Mouse (Mus musculus): ENCODE data around the gene Eif2ak4.

Gene Eif2ak4

GRCm38 (mm10) chr2:118388341-118389335 is at the start of gene Eif2ak4:
Gene Eif2ak4 (plus strand): TSS chr2:118388618.
- DNase-seq (ENCODE audit: inconsistent age in 2 of 2, low spot score in 1 of 2): peak; percentile 100

- no peak for DNase-seq (ENCODE audit: inconsistent age in 2 of 2, low spot score in 1 of 2)
Observed at GRCm38 (mm10) chr2:118341295-118341694, 47.1 kb upstream of the Eif2ak4 start.

GRCm38 (mm10) chr2:118343897-118344296 is 44.5 kb upstream of the Eif2ak4 start:
- DNase-seq (ENCODE audit: inconsistent age in 2 of 2, low spot score in 1 of 2): no peak

GRCm38 (mm10) chr2:118345535-118345934 is 42.9 kb upstream of the Eif2ak4 start:
- no peak for DNase-seq (ENCODE audit: inconsistent age in 2 of 2, low spot score in 1 of 2)

GRCm38 (mm10) chr2:118353498-118353897 is 34.9 kb upstream of the Eif2ak4 start:
- peak in 1 of 2 experiments; percentile 35 for DNase-seq (ENCODE audit: inconsistent age in 2 of 2, low spot score in 1 of 2)

- no peak for DNase-seq (ENCODE audit: inconsistent age in 2 of 2, low spot score in 1 of 2)
Observed at GRCm38 (mm10) chr2:118353916-118354403, 34.5 kb upstream of the Eif2ak4 start.

- DNase-seq (ENCODE audit: inconsistent age in 2 of 2, low spot score in 1 of 2): no peak
Observed at GRCm38 (mm10) chr2:118355138-118355719, 33.2 kb upstream of the Eif2ak4 start.

GRCm38 (mm10) chr2:118371841-118372240 is 16.6 kb upstream of the Eif2ak4 start:
- no peak for DNase-seq (ENCODE audit: inconsistent age in 2 of 2, low spot score in 1 of 2)

GRCm38 (mm10) chr2:118372561-118372900 is 15.9 kb upstream of the Eif2ak4 start:
- DNase-seq (ENCODE audit: inconsistent age in 2 of 2, low spot score in 1 of 2): no peak

- peak; percentile 41 to 78 for DNase-seq (ENCODE audit: inconsistent age in 2 of 2, low spot score in 1 of 2)
Observed at GRCm38 (mm10) chr2:118372901-118373571, 15.4 kb upstream of the Eif2ak4 start, which contains the start of gene Gpr176. Gene Gpr176 (minus strand): TSS chr2:118373419.

GRCm38 (mm10) chr2:118373572-118374279 is 14.7 kb upstream of the Eif2ak4 start:
- peak; percentile 79 to 85 for DNase-seq (ENCODE audit: inconsistent age in 2 of 2, low spot score in 1 of 2)

- no peak for DNase-seq (ENCODE audit: inconsistent age in 2 of 2, low spot score in 1 of 2)
Observed at GRCm38 (mm10) chr2:118375522-118375921, 12.9 kb upstream of the Eif2ak4 start.

- peak in 1 of 2 experiments; percentile 50 for DNase-seq (ENCODE audit: inconsistent age in 2 of 2, low spot score in 1 of 2)
Observed at GRCm38 (mm10) chr2:118375931-118376330, 12.5 kb upstream of the Eif2ak4 start.

- DNase-seq (ENCODE audit: inconsistent age in 2 of 2, low spot score in 1 of 2): no peak
Observed at GRCm38 (mm10) chr2:118379756-118380155, 8.7 kb upstream of the Eif2ak4 start.

GRCm38 (mm10) chr2:118383387-118383786 is 5.0 kb upstream of the Eif2ak4 start:
- no peak for DNase-seq (ENCODE audit: inconsistent age in 2 of 2, low spot score in 1 of 2)

GRCm38 (mm10) chr2:118389569-118389968 is 1.2 kb downstream of the Eif2ak4 start:
- no peak for DNase-seq (ENCODE audit: inconsistent age in 2 of 2, low spot score in 1 of 2)

GRCm38 (mm10) chr2:118390072-118390471 is 1.7 kb downstream of the Eif2ak4 start:
- peak in 1 of 2 experiments; percentile 52 for DNase-seq (ENCODE audit: inconsistent age in 2 of 2, low spot score in 1 of 2)

GRCm38 (mm10) chr2:118391201-118391600 is 2.8 kb downstream of the Eif2ak4 start:
- DNase-seq (ENCODE audit: inconsistent age in 2 of 2, low spot score in 1 of 2): no peak

GRCm38 (mm10) chr2:118399751-118400150 is 11.3 kb downstream of the Eif2ak4 start:
- DNase-seq (ENCODE audit: inconsistent age in 2 of 2, low spot score in 1 of 2): no peak

GRCm38 (mm10) chr2:118401834-118402727 is 13.7 kb downstream of the Eif2ak4 start:
- no peak for DNase-seq (ENCODE audit: inconsistent age in 2 of 2, low spot score in 1 of 2)

Measured in adrenal gland, adult (tissue).